Mouse (Mus musculus): ENCODE results near the gene Yes1.

DNA sequence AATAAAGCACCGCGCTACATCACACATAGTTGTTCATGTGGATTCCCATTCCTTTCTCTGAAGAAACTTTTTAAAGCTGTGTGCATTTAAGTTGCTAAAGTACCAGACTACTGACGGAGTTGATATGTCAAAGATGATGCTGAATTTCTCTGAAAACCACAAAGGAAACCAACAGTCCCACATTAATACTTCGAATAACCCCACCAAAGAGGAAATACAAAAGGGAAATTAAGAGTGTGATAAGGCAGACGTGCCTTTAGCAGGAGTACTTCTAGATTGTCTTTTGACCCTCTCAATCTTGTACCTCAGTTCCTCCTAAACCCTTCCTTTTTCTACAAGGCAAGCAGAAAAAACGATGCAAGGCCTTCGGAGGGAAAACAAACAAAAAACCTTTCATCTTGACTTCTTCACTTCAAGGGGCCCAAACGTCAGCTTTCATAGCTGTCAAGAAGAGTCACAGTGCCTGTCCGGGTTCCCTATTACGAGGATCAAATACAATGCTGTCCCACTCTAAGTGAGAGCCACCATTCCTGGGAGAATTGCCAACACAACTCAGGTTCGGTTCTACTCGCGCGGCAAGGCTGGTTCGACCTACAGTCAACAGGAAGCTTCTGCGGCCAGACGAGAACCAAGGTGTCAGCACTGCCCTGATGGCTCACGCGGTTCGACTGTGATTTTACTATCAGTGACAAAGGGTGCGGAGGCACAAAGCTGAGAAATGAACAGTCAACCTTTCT, 739 bp upstream of the Yes1 start:
- TF ChIP-seq POLR2A (IDR thresholded peaks at IDR 0.05; ENCODE audit: insufficient read depth, low read depth, low read length) (no peak), EP300 (IDR thresholded peaks at IDR 0.05; ENCODE audit: insufficient read depth, low read depth, low read length) (0 out of 2 replicates have a peak, but pooled peaks have one; percentile 12)

Data from heart, adult 2 months (tissue).